10 mouse cellular contexts compared by ENCODE assay signal in genomic region chr10:69307067-69307466, GRCm38 (mm10). TPM values are rescaled to one million over a fixed set of nuclear protein-coding genes. Genes with fewer than 3 reads are reported as not detected.
DNase-seq lines count a peak whose midpoint lies in the region; ATAC-seq and TF ChIP-seq lines count a peak whose summit lies in the region.
"Had no signal": no experiment of that assay in that cellular context is flagged by ENCODE, and none has a peak within 500 bp of the region (broad histone marks: within the 10 kb centered on the region; RNA-seq: fewer than 3 reads in every experiment).

No protein-coding gene starts in this region.

- no peak overlapping the region for H3K9ac ChIP-seq in neural tube, embryonic 15.5 days (replicated peaks)
- no peak overlapping the region for H3K9ac ChIP-seq in kidney, postnatal 0 days (ENCODE audit: low read depth, low read length)
- H3K9ac ChIP-seq in liver, embryonic 13.5 days: no peak overlapping the region

- DNase-seq in neural tube, embryonic 10.5 days (ENCODE audit: extremely low spot score, low spot score): peak; percentile 58
- peak; percentile 27 for DNase-seq in c-Kit-negative CD71-positive TER-119-positive erythroid progenitor cells, embryonic 14.5 days (ENCODE audit: low read depth, low spot score)
- peak; percentile 43 to 44 for DNase-seq in gastrocnemius, adult 8-10 months (ENCODE audit: low spot score in 2 of 2)
- DNase-seq in kidney, postnatal 0 days (ENCODE audit: low spot score): peak; percentile 92
- peak; percentile 17 for DNase-seq in liver, embryonic 13.5 days
- peak; percentile 74 for DNase-seq in ovary, postnatal 14 days (ENCODE audit: low spot score)
- peak; percentile 7 to 24 for DNase-seq in thymus, postnatal 36 days

- no peaks in the 10 kb centered on the region for H3K27me3 ChIP-seq in neural tube, embryonic 15.5 days (replicated peaks)
- no peaks in the 10 kb centered on the region for H3K27me3 ChIP-seq in kidney, postnatal 0 days (ENCODE audit: insufficient read depth, low read length)
- no peaks in the 10 kb centered on the region for H3K27me3 ChIP-seq in liver, embryonic 13.5 days

- no peaks in the 10 kb centered on the region for H3K9me3 ChIP-seq in neural tube, embryonic 15.5 days (replicated peaks)
- H3K9me3 ChIP-seq in kidney, postnatal 0 days (replicated peaks; ENCODE audit: low read length): no peaks in the 10 kb centered on the region
- no peaks in the 10 kb centered on the region for H3K9me3 ChIP-seq in liver, embryonic 13.5 days (replicated peaks)

- no peak overlapping the region for H3K27ac ChIP-seq in neural tube, embryonic 15.5 days (replicated peaks)
- no peak overlapping the region for H3K27ac ChIP-seq in kidney, postnatal 0 days
- no peak overlapping the region for H3K27ac ChIP-seq in liver, embryonic 13.5 days

- H3K4me2 ChIP-seq in neural tube, embryonic 15.5 days: no peak overlapping the region
- H3K4me2 ChIP-seq in kidney, postnatal 0 days (ENCODE audit: low read length): no peak overlapping the region
- H3K4me2 ChIP-seq in liver, embryonic 13.5 days: no peak overlapping the region

- H3K4me1 ChIP-seq in neural tube, embryonic 15.5 days: no peaks in the 10 kb centered on the region
- H3K4me1 ChIP-seq in kidney, postnatal 0 days (replicated peaks; ENCODE audit: insufficient read depth, low read length): peaks cover 11% of the 10 kb centered on the region; the same call in 1 of the 2 replicates
- peaks cover 31% of the 10 kb centered on the region for H3K4me1 ChIP-seq in liver, embryonic 13.5 days (replicated peaks)

- no peaks in the 10 kb centered on the region for H3K36me3 ChIP-seq in neural tube, embryonic 15.5 days
- no peaks in the 10 kb centered on the region for H3K36me3 ChIP-seq in kidney, postnatal 0 days (ENCODE audit: insufficient read depth, low read length)
- no peaks in the 10 kb centered on the region for H3K36me3 ChIP-seq in liver, embryonic 13.5 days

- ATAC-seq in neural tube, embryonic 15.5 days (ENCODE audit: low FRiP score): no peak
- no peak; the same call in 1 of the 2 replicates for ATAC-seq in kidney, postnatal 0 days (replicated peaks; ENCODE audit: low FRiP score, low read depth)
- no peak for ATAC-seq in liver, embryonic 13.5 days (ENCODE audit: low read depth)

- 45% methylated on average over 5 of the region's 5 CpGs for WGBS in neural tube, embryonic 15.5 days
- WGBS in kidney, postnatal 0 days: 41% methylated on average over 5 of the region's 5 CpGs
- 42% methylated on average over 5 of the region's 5 CpGs for WGBS in liver, embryonic 13.5 days (ENCODE audit: insufficient replicate concordance)

- H3K4me3 ChIP-seq in neural tube, embryonic 15.5 days (replicated peaks): no peak overlapping the region
- H3K4me3 ChIP-seq in kidney, postnatal 0 days (replicated peaks; ENCODE audit: low read depth, low read length): no peak overlapping the region
- no peak overlapping the region for H3K4me3 ChIP-seq in liver, embryonic 13.5 days (replicated peaks)
- H3K4me3 ChIP-seq: erythroblast, embryonic 14.5 days; myocyte had no signal

- peak; percentile 90 for TF ChIP-seq CTCF in kidney, postnatal 0 days (IDR thresholded peaks at IDR 0.05; ENCODE audit: low read depth)

RNA-seq across cellular contexts. Expression of gene Cdk1, which starts 45.7 kb away (rescaled TPM):
- polyA plus RNA-seq in neural tube, embryonic 15.5 days (2015; fragmentation: Nextera tagmentation; extraction: Ambion mirVana): 54.8 and 142 TPM in 2 replicates
- not detected for total RNA-seq in gastrocnemius, adult 8-10 months (2022)
- polyA plus RNA-seq in kidney, postnatal 0 days (2015; fragmentation: Nextera tagmentation; extraction: Ambion mirVana): 230 and 245 TPM in 2 replicates
- polyA plus RNA-seq in liver, embryonic 13.5 days (2015; fragmentation: Nextera tagmentation; extraction: Ambion mirVana): 343 and 345 TPM in 2 replicates

Comparison
In these comparisons a context has a peak if more than half of its experiments do, and no peak if none do; other contexts are left out.
1. DNase-seq: peak in every context shown above with its lines; median percentile 92 in kidney, postnatal 0 days; 74 in ovary, postnatal 14 days; 58 in neural tube, embryonic 10.5 days; 44 in gastrocnemius, adult 8-10 months; 27 in c-Kit-negative CD71-positive TER-119-positive erythroid progenitor cells, embryonic 14.5 days; 17 in liver, embryonic 13.5 days; 16 in thymus, postnatal 36 days.